Mouse (Mus musculus): Measurements from ENCODE around the gene Pdk2. TPM values are rescaled to one million over a fixed set of nuclear protein-coding genes. Genes with fewer than 3 reads are reported as not detected.

The Pdk2 gene
- total RNA-seq, 1 experiment = 1.7 TPM

GRCm38 (mm10) chr11:95002705-95003104 lies 38.4 kb downstream of the Pdk2 start:
- no peaks in the 10 kb centered on the region for H3K9me3 ChIP-seq (ENCODE audit: control insufficient read depth, insufficient read depth, low read depth, low read length)
- peaks cover 26% of the 10 kb centered on the region for H3K36me3 ChIP-seq (ENCODE audit: control insufficient read depth, insufficient read depth, low read length, poor library complexity, severe bottlenecking)
- DNase-seq (ENCODE audit: low read depth, low spot score) = no peak
- no peak overlapping the region for H3K9ac ChIP-seq (ENCODE audit: insufficient read depth, low read depth, low read length, poor library complexity, severe bottlenecking)
- in situ Hi-C loops (cut with MboI; ENCODE audit: low sequenced_read_pairs in 2 of 2, unreplicated experiment in 2 of 2) = no loop called here
- TF ChIP-seq MAFK (IDR thresholded peaks at IDR 0.05; ENCODE audit: insufficient read depth, low read depth, low read length) (no peak), ZC3H11A (IDR thresholded peaks at IDR 0.05; ENCODE audit: borderline replicate concordance, low read depth, low read length) (no peak), HCFC1 (IDR thresholded peaks at IDR 0.05; ENCODE audit: borderline replicate concordance, insufficient read depth, low read length) (no peak), ZNF384 (IDR thresholded peaks at IDR 0.05; ENCODE audit: low read depth, low read length) (no peak), CHD2 (IDR thresholded peaks at IDR 0.05; ENCODE audit: low read depth, low read length) (no peak)
- peaks cover 2 to 18% of the 10 kb centered on the region in 2 experiments; a peak in 2 of 4 replicates for H3K4me1 ChIP-seq (ENCODE audit: control insufficient read depth in 2 of 2, insufficient read depth in 2 of 2, low read length in 2 of 2, poor library complexity in 1 of 2)
- H3K27ac ChIP-seq (ENCODE audit: insufficient read depth, low read depth, low read length, poor library complexity, severe bottlenecking) = no peak overlapping the region
- H3K4me3 ChIP-seq (ENCODE audit: insufficient read depth in 1 of 2, low read depth in 1 of 2, low read length in 2 of 2, poor library complexity in 1 of 2, severe bottlenecking in 1 of 2) = no peak overlapping the region

GRCm38 (mm10) chr11:95001584-95002347 lies 39.4 kb downstream of the Pdk2 start:
- H3K9ac ChIP-seq (ENCODE audit: insufficient read depth, low read depth, low read length, poor library complexity, severe bottlenecking) = no peak overlapping the region
- no peak for DNase-seq (ENCODE audit: low read depth, low spot score)
- no peaks in the 10 kb centered on the region for H3K9me3 ChIP-seq (ENCODE audit: control insufficient read depth, insufficient read depth, low read depth, low read length)
- H3K36me3 ChIP-seq (ENCODE audit: control insufficient read depth, insufficient read depth, low read length, poor library complexity, severe bottlenecking) = peaks cover 30% of the 10 kb centered on the region
- no peak overlapping the region for H3K4me3 ChIP-seq (ENCODE audit: insufficient read depth in 1 of 2, low read depth in 1 of 2, low read length in 2 of 2, poor library complexity in 1 of 2, severe bottlenecking in 1 of 2)
- in situ Hi-C loops (cut with MboI; ENCODE audit: low sequenced_read_pairs in 2 of 2, unreplicated experiment in 2 of 2) = no loop called here
- H3K27ac ChIP-seq (ENCODE audit: insufficient read depth, low read depth, low read length, poor library complexity, severe bottlenecking) = no peak overlapping the region
- TF ChIP-seq HCFC1 (IDR thresholded peaks at IDR 0.05; ENCODE audit: borderline replicate concordance, insufficient read depth, low read length) (no peak), CHD2 (IDR thresholded peaks at IDR 0.05; ENCODE audit: low read depth, low read length) (no peak), MAFK (IDR thresholded peaks at IDR 0.05; ENCODE audit: insufficient read depth, low read depth, low read length) (no peak), ZNF384 (IDR thresholded peaks at IDR 0.05; ENCODE audit: low read depth, low read length) (no peak), ZC3H11A (IDR thresholded peaks at IDR 0.05; ENCODE audit: borderline replicate concordance, low read depth, low read length) (no peak)
- peaks cover 0 to 15% of the 10 kb centered on the region in 2 experiments; a peak in 2 of 4 replicates for H3K4me1 ChIP-seq (ENCODE audit: control insufficient read depth in 2 of 2, insufficient read depth in 2 of 2, low read length in 2 of 2, poor library complexity in 1 of 2)

GRCm38 (mm10) chr11:95001058-95001457 lies 40.1 kb downstream of the Pdk2 start:
- peak; percentile 64 for DNase-seq (ENCODE audit: low read depth, low spot score)
- TF ChIP-seq CHD2 (IDR thresholded peaks at IDR 0.05; ENCODE audit: low read depth, low read length) (no peak), ZC3H11A (IDR thresholded peaks at IDR 0.05; ENCODE audit: borderline replicate concordance, low read depth, low read length) (no peak), HCFC1 (IDR thresholded peaks at IDR 0.05; ENCODE audit: borderline replicate concordance, insufficient read depth, low read length) (no peak), ZNF384 (IDR thresholded peaks at IDR 0.05; ENCODE audit: low read depth, low read length) (no peak), MAFK (IDR thresholded peaks at IDR 0.05; ENCODE audit: insufficient read depth, low read depth, low read length) (no peak)
- peaks cover 0 to 12% of the 10 kb centered on the region in 2 experiments; a peak in 2 of 4 replicates for H3K4me1 ChIP-seq (ENCODE audit: control insufficient read depth in 2 of 2, insufficient read depth in 2 of 2, low read length in 2 of 2, poor library complexity in 1 of 2)
- H3K4me3 ChIP-seq (ENCODE audit: insufficient read depth in 1 of 2, low read depth in 1 of 2, low read length in 2 of 2, poor library complexity in 1 of 2, severe bottlenecking in 1 of 2) = no peak overlapping the region
- peaks cover 36% of the 10 kb centered on the region for H3K36me3 ChIP-seq (ENCODE audit: control insufficient read depth, insufficient read depth, low read length, poor library complexity, severe bottlenecking)
- no peak overlapping the region for H3K9ac ChIP-seq (ENCODE audit: insufficient read depth, low read depth, low read length, poor library complexity, severe bottlenecking)
- in situ Hi-C loops (cut with MboI; ENCODE audit: low sequenced_read_pairs in 2 of 2, unreplicated experiment in 2 of 2) = no loop called here
- H3K27ac ChIP-seq (ENCODE audit: insufficient read depth, low read depth, low read length, poor library complexity, severe bottlenecking) = no peak overlapping the region
- no peaks in the 10 kb centered on the region for H3K9me3 ChIP-seq (ENCODE audit: control insufficient read depth, insufficient read depth, low read depth, low read length)

GRCm38 (mm10) chr11:95000548-95000947 lies 40.6 kb downstream of the Pdk2 start:
- H3K4me3 ChIP-seq (ENCODE audit: insufficient read depth in 1 of 2, low read depth in 1 of 2, low read length in 2 of 2, poor library complexity in 1 of 2, severe bottlenecking in 1 of 2) = no peak overlapping the region
- no peak overlapping the region for H3K9ac ChIP-seq (ENCODE audit: insufficient read depth, low read depth, low read length, poor library complexity, severe bottlenecking)
- no peak overlapping the region for H3K27ac ChIP-seq (ENCODE audit: insufficient read depth, low read depth, low read length, poor library complexity, severe bottlenecking)
- no peak for DNase-seq (ENCODE audit: low read depth, low spot score)
- H3K9me3 ChIP-seq (ENCODE audit: control insufficient read depth, insufficient read depth, low read depth, low read length) = no peaks in the 10 kb centered on the region
- H3K4me1 ChIP-seq (ENCODE audit: control insufficient read depth in 2 of 2, insufficient read depth in 2 of 2, low read length in 2 of 2, poor library complexity in 1 of 2) = peaks cover 0 to 9% of the 10 kb centered on the region in 2 experiments; a peak in 1 of 4 replicates
- peaks cover 34% of the 10 kb centered on the region for H3K36me3 ChIP-seq (ENCODE audit: control insufficient read depth, insufficient read depth, low read length, poor library complexity, severe bottlenecking)
- TF ChIP-seq ZNF384 (IDR thresholded peaks at IDR 0.05; ENCODE audit: low read depth, low read length) (no peak), CHD2 (IDR thresholded peaks at IDR 0.05; ENCODE audit: low read depth, low read length) (no peak), HCFC1 (IDR thresholded peaks at IDR 0.05; ENCODE audit: borderline replicate concordance, insufficient read depth, low read length) (no peak), MAFK (IDR thresholded peaks at IDR 0.05; ENCODE audit: insufficient read depth, low read depth, low read length) (no peak), ZC3H11A (IDR thresholded peaks at IDR 0.05; ENCODE audit: borderline replicate concordance, low read depth, low read length) (no peak)
- in situ Hi-C loops (cut with MboI; ENCODE audit: low sequenced_read_pairs in 2 of 2, unreplicated experiment in 2 of 2) = no loop called here
